Mouse (Mus musculus) T-helper 1 cell (primary cell): ENCODE measurements at regions not wholly inside any gene's neighbourhood (a gene's known extent, or its start where the extent isn't known, plus 50 kb on each side); places are given as distances from the start of the nearest gene placed in this dataset.

Experiments used
- in situ Hi-C: fragments of 300-600 bp; cut with MboI, MseI; formaldehyde crosslinking; loops from one replicate; pipeline ENCODE4 v1.15.1; 2025; ENCODE audit warnings: high pct_unique_total_duplicates

GRCm38 (mm10) chr4:105911678-105912077 lies 122.0 kb downstream of the Gm12728 start:
- in situ Hi-C loops = no loop called here

DNA sequence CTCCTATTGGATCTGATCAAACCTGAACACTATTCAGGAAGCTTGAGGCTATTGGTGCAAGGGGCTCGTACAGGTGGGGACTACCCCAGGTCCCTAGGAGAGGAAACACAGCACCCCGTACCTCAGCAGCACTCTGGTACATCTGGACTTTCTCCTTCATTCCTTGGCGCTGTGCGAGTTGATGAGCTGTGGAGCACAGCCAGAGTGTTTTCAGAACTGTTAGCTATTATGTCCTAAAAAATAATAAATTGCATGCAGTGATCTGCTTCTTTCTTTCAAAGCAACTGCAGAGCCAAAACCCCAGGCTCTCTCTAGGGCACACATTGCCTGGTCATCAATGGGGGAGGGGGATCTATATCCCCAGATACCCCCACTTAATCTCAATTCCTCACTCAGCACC lies 122.6 kb downstream of the Gm12728 start:
- in situ Hi-C loops = no loop called here

- in situ Hi-C loops = no loop called here
These were observed 125.3 kb downstream of the Gm12728 start for GRCm38 (mm10) chr4:105914996-105915395.

GRCm38 (mm10) chr4:105916229-105916628 lies 126.6 kb downstream of the Gm12728 start:
- in situ Hi-C loops = no loop called here

DNA sequence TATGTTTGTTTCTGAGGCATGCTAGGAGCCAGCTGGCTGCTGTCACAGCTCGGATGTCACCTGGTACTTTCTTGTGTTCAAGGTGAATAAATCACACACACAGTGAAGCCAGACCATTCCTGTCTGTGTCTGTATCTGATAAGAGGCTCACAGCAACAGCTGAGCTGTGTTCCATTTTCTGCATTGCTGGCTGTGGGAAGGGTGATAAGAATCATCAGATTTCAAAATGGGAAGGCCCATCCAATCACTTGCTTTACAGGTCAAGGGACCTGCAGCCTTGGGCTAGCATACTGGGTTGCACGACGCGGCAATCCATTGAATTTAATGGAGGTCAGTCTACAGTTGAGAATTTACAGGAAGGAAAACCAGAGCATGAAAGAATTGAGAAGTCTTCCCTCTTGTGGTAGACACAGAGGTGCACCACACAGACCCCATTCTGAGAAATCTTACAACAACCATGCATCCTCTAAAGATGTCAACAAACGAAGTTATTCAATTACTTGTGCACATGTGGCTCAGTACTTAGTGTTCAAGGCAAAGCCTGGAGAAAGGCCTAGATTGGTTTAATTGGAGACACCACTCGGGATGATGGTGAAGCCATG lies 135.2 kb downstream of the Gm12728 start:
- in situ Hi-C loops = no loop called here

GRCm38 (mm10) chr4:105925506-105925905 lies 135.8 kb downstream of the Gm12728 start:
- in situ Hi-C loops = no loop called here

- in situ Hi-C loops = no loop called here
These were observed 140.0 kb downstream of the Gm12728 start for GRCm38 (mm10) chr4:105929658-105930057.

GRCm38 (mm10) chr4:105934971-105935370 lies 145.3 kb downstream of the Gm12728 start:
- in situ Hi-C loops = no loop called here

GRCm38 (mm10) chr4:105936755-105937514 lies 147.3 kb downstream of the Gm12728 start:
- in situ Hi-C loops = no loop called here

GRCm38 (mm10) chr4:105937587-105937986 lies 147.9 kb downstream of the Gm12728 start:
- in situ Hi-C loops = no loop called here

DNA sequence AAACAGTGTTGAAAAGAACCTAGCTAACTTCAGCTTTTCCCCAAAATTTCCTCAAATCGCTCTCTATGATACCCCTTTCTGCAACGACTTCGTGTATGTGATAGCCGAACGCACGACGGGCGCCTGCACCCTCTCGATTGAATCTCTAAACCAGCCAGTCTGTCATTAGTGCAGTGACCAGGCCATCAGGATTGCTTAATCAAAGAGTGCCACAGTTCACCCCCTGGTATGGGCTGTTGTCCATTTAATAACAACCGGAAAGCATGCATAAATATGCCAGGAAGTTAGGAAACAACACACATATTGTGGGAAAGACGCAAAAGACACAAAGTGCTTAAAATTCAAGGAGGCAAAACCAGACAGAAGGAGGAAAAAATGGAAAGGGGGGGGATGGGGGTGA lies 149.2 kb downstream of the Gm12728 start:
- in situ Hi-C loops = no loop called here

GRCm38 (mm10) chr4:105939636-105940199 lies 150.0 kb downstream of the Gm12728 start:
- in situ Hi-C loops = loop anchor here (5.0 kb wide), 1 partner anchor 787 kb away; no protein-coding TSS in a partner anchor

DNA sequence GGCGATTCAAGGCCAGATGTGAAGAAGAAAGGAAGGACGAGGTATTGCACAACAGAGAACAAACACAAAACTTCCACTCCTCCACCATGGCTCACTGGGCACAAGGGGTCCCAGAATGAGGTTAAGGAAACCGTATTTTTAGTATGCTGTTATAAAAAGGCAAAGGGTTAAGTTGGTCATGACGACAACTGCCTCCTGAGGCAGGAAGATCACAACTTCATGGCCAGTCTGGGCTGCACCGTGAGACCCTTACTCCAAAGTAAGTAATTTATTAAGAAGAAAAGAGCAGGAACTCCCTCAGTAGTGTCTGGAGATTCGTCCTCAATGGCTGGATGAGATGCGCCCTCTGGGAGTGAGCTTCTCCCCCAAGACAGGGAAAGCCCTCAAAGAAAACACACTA lies 151.2 kb downstream of the Gm12728 start:
- in situ Hi-C loops = loop anchor here (5.0 kb wide), 1 partner anchor 789 kb away; no protein-coding TSS in a partner anchor

DNA sequence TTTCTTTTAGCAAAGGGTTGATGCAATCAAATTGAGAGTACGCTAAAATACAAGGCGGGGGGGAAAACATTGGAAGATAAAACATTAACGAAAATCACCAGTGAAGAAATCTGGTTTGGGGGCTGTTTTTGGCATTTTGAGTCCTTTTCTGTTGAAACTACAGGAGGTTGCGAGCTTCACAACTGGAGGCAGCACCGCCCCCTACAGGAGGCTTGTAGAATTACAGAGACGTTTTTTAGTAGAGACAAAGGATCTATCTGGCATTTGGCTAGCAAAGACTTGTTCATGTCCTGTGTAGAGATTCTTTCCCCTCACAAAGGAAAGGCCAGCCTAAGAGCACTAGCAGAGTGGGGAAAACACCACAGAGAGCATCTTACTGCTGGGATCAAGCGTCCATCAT lies 152.1 kb downstream of the Gm12728 start:
- in situ Hi-C loops = loop anchor here (5.0 kb wide), 1 partner anchor 789 kb away; no protein-coding TSS in a partner anchor

- in situ Hi-C loops = loop anchor here (5.0 kb wide), 1 partner anchor 793 kb away; no protein-coding TSS in a partner anchor
These were observed 155.3 kb downstream of the Gm12728 start for GRCm38 (mm10) chr4:105944962-105945361.

GRCm38 (mm10) chr4:105945921-105946320 lies 156.3 kb downstream of the Gm12728 start:
- in situ Hi-C loops = no loop called here

DNA sequence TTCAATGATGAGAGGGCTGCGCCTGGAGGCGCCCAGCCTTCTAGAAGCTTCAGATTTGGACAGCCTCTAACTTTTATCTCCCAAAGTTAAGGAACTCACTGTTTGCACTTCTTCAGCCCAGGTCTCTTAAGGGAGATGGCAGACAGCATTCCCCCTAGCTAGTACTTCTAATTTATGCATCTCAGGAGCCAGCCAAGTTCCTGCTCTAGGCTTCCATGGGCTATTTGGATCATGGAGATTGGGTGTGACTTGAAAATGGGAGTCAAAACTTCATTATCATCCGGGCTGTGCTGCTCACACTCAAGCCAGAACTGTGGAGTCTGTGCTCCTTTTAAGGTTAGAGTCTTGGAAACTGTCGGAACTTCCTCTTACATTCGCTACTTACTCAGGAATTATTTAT lies 158.7 kb downstream of the Gm12728 start:
- in situ Hi-C loops = no loop called here

GRCm38 (mm10) chr4:105952406-105952805 lies 162.7 kb downstream of the Gm12728 start:
- in situ Hi-C loops = no loop called here

DNA sequence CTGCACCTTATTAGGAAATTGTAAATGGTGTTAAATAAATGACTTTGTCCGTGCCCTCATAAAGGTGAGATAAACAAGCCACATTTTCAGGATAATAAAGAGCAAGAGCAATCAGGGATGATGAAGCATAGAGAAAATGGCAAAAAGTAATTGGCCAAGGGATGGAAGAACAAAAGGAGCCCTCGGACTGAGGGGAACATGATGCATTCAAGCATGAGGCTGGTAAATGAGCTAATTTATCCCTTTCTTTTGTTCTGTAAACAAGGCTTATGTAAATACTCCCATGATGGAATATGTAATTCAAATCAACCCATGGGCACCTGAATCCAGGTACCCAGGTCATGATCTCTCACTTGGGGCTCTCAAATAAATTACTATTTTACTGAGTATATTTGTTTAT lies 166.8 kb downstream of the Gm12728 start:
- in situ Hi-C loops = no loop called here

DNA sequence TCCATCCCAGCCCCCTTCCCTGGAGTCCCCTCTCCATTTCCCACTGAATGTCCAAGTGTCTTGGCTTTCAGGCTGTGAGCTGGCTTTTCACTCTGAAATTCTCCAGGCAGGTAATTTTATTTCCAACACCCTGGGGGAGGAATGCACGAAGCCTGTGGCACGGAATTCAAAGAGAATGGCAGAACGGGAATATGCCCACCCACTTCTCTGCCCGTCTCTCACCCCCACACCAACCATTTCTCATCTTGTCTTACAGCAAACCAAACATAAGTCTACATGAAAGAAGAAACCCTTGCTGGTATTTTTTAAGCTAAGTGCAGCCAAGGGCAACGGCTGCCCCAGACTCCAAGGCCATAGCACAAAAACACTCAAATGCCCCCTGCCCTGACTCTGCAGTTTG lies 168.7 kb downstream of the Gm12728 start:
- in situ Hi-C loops = no loop called here

DNA sequence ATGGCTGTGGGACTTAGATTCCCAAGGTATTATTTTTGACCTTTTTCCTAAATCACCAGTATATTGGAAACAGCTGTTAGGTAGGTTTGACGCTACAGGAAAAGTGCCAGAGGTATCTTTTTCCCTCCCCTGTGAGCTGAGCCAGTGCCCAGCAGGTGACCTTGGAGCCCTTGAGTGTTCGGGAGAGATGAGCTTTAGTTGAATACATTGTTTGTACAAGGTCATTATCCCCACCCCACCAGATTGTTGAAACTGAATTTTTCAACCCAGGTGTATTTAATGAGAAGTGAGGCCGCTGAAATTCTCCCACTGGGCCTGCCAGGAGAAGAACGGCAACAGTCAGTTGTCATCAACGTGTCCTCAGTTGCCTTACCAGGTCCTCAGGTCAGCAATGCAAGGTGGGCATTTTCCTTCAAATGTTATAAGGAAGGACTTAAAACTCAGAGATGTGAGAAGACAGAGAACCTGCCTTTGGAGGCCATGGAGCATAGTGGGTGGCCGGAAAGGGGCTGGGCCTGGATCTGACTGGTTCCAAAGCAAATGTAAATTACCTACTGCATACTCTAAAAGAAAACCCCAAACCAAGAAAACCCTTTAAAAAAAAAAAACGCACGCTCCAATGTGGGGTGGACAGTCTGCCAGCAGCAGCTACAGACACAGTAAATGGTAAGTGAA lies 172.2 kb downstream of the Gm12728 start:
- in situ Hi-C loops = no loop called here

GRCm38 (mm10) chr4:105962542-105962941 lies 172.9 kb downstream of the Gm12728 start:
- in situ Hi-C loops = no loop called here
